Mouse (Mus musculus) thymus, adult 2 months (tissue): ENCODE results near the gene Celf2.

Source experiments
- CTCF ChIP-seq: fragments of 200-500 bp; IDR thresholded peaks from 2 replicates; pipeline ENCODE4 v1.5.1; 2012; ENCODE audit warnings: mild to moderate bottlenecking, control low read depth, low read length, moderate library complexity, borderline replicate concordance; ENCODE audit not compliant: control insufficient read depth, poor library complexity, insufficient read depth; ENCODE audit errors: extremely low read depth
- POLR2A ChIP-seq: fragments of 200-500 bp; IDR thresholded peaks from 2 replicates; pipeline ENCODE4 v1.6.1; 2012; ENCODE audit warnings: mild to moderate bottlenecking, low read length, control low read depth, moderate library complexity; ENCODE audit not compliant: control insufficient read depth, poor library complexity, insufficient read depth; ENCODE audit errors: extremely low read depth

- TF ChIP-seq CTCF: no peak
- no peak for TF ChIP-seq POLR2A
Measured at GRCm38 (mm10) chr2:6985706-6986105, 523.7 kb downstream of the Celf2 start.
